Mouse (Mus musculus) cerebellum, adult 2 months (tissue): Measurements from ENCODE around the gene Rbks. TPM values are rescaled to one million over a fixed set of nuclear protein-coding genes. Genes with fewer than 3 reads are reported as not detected.
A peak's percentile ranks its signal among the peaks of the same experiment; 100 is the strongest.

Experiments
- DNase-seq, 2 experiments: peaks; one replicate each; pipeline ENCODE4 v3.0.0; 2021
- H3K27ac ChIP-seq: fragments of 200-500 bp; 2 replicates; pipeline ENCODE4 v1.5.1; 2012; ENCODE audit warnings: low read length, control low read depth, inconsistent platforms; ENCODE audit not compliant: insufficient read depth
- H3K27me3 ChIP-seq: fragments of 200-500 bp; 2 replicates; pipeline ENCODE4 v1.6.1; 2012; ENCODE audit warnings: inconsistent platforms, mild to moderate bottlenecking, low read length, moderate library complexity; ENCODE audit not compliant: control insufficient read depth, insufficient read depth
- H3K4me1 ChIP-seq: fragments of 200-500 bp; 2 replicates; pipeline ENCODE4 v1.6.1; 2011; ENCODE audit warnings: low read length; ENCODE audit not compliant: control insufficient read depth, insufficient read depth
- H3K4me3 ChIP-seq: fragments of 200-500 bp; replicated peaks from 2 replicates; pipeline ENCODE3; 2011; ENCODE audit warnings: mild to moderate bottlenecking, low read depth, low read length, control low read depth; ENCODE audit not compliant: insufficient read depth
- CTCF ChIP-seq: fragments of 200-500 bp; IDR thresholded peaks from 2 replicates; pipeline ENCODE4 v1.5.1; 2011; ENCODE audit warnings: low read depth, mild to moderate bottlenecking, control low read depth, low read length, moderate library complexity, borderline replicate concordance; ENCODE audit not compliant: insufficient read depth
- POLR2A ChIP-seq: fragments of 200-500 bp; IDR thresholded peaks from 2 replicates; pipeline ENCODE4 v1.6.1; 2011; ENCODE audit warnings: low read length, control low read depth, borderline replicate concordance; ENCODE audit not compliant: insufficient read depth
- WGBS: fragments of 180-500 bp; shearing (Covaris S2); methylation state at CpG from one replicate; pipeline ENCODE4 v1.1.7; 2018; 5-methylcytosine and 5-hydroxymethylcytosine counted together
- polyA plus RNA-seq: library from polyadenylated mRNA; depleted of rRNA; stranded (reverse); fragments of >200 nt; gene quantifications from 2 replicates; pipeline ENCODE4 v1.2.3, GENCODE M21; 2012

The Rbks gene
- polyA plus RNA-seq, 1 experiment: 4.4 TPM

DNA sequence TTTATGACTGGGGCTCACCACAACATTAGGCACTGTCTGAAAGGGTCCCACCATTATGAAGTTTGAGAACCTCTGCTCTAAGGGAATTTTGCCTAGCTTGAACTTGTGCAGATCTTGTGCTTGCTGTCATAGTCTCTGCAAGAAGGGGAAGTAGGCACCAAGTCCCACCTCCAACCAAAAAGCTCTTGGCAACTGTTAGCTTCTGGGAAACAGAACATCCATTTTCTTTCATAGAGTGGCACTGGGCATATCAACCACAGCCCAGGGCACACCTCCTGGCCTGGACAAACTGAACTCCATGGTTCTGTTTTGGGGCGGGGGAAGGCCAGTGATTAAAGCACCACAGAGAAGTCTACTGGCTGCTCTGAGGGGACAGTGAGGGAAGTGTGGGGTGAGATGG lies 86.2 kb downstream of the Rbks start:
- no peaks in the 10 kb centered on the region for H3K27me3 ChIP-seq
- H3K27ac ChIP-seq: no peak overlapping the region
- H3K4me3 ChIP-seq: no peak overlapping the region
- TF ChIP-seq CTCF: no peak
- TF ChIP-seq POLR2A: no peak
- no peaks in the 10 kb centered on the region for H3K4me1 ChIP-seq
- DNase-seq: no peak
- WGBS: 94% methylated on average over 1 of the region's 1 CpGs

DNA sequence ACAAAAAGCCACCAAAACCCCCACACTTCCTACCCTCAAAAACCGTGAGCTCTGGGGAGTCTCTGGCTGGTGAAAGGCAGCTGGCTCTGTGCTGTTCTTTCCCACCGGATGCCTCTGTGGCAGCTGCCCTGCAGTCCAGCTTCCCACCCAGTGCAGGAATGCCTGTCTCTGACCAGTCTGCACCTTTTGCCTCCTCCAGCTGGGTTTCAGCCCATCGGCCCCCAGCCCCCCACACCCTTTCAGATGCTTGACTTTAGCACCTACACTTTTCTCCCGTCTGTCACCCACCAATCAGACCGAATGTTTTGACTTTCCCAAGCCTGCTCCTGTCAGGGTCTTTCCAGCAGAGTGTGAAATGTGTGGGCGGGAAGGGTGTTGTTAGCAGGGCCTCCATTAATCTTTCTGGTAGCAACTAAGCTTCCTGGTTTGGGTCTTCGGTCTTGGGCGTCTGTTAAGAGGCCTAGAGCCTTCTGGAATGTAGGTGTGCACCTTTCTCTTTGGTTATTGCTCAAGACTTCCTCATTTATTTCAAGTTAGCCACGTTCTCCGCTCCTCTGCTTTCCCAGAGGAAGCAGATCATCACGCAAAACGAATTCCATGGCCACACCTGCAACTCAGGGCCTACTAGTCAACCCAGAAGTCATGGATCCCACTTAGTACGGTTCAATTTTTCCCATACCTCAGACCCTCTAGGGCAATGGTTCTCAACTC lies 86.9 kb downstream of the Rbks start:
- Histone ChIP-seq H3K27ac (no peak overlapping the region), H3K4me3 (no peak overlapping the region), H3K4me1 (no peaks in the 10 kb centered on the region), H3K27me3 (no peaks in the 10 kb centered on the region)
- DNase-seq: no peak
- TF ChIP-seq POLR2A (no peak), CTCF (no peak)
- 85% methylated on average over 13 of the region's 13 CpGs for WGBS

DNA sequence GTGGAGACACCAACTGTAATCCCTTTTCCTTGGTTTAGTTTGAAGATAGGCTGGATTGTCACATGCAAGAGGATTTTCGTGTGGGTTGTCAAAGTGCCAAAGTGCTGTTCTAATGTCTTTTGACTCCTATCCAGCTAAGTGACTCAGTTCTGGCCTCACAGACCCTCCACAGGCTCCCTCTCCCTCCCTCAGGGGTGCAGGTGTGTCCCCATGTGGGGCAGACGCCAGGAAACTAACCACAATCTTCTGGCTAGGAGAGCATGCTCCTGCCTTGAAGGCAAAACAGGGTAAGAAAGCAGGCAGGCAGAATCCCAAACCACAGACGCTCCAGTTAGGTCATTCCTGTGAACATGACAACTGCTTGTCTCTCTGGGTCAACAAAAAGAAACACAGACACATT lies 91.3 kb downstream of the Rbks start:
- peak in 1 of 2 experiments; percentile 10 for DNase-seq
- no peak overlapping the region for H3K27ac ChIP-seq
- H3K4me1 ChIP-seq: no peaks in the 10 kb centered on the region
- TF ChIP-seq POLR2A (no peak), CTCF (no peak)
- no peak overlapping the region for H3K4me3 ChIP-seq
- WGBS: 29% methylated on average over 3 of the region's 3 CpGs
- H3K27me3 ChIP-seq: no peaks in the 10 kb centered on the region

DNA sequence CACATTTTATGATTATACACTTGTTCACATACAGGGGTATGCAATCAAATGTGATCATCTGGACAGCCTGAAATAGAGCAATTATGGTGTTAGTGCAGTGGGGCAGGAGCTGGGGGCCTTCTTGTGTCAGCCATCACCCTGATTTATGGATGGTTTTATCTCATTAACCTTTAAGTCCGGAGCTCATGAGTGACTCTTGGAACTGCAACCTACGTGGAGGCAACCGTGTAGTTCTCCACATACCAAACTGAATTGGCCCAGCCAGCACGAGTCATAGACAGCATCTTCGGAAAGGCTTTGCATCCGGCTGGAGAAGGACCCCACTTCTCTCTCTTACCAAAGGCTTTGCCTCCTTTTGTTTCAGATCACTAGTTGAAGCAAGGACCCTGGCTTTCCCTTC lies 93.7 kb downstream of the Rbks start:
- Histone ChIP-seq H3K4me1 (no peaks in the 10 kb centered on the region), H3K27me3 (no peaks in the 10 kb centered on the region), H3K27ac (no peak overlapping the region), H3K4me3 (no peak overlapping the region)
- 92% methylated on average over 6 of the region's 6 CpGs for WGBS
- TF ChIP-seq POLR2A (no peak), CTCF (no peak)
- DNase-seq: no peak

DNA sequence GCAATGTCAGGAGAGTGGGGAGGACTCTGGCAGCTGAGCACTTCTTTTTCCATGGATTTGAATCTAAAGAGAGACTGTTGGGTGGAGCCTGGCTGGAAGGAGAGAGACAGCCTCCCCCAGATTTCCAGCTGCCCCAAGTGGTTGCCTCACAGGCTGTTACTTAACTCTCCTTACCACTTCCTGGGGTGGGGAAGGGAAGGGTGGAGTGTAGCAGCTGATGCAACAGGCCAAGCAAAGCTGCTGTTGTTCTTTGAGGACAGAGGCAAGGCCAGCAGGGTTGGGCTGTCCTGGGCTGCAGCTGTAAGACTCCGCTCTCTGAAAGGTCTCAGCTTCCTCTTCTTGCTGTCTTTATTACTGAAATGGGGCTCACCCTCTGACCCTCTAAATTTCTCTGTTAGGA lies 95.0 kb downstream of the Rbks start:
- Histone ChIP-seq H3K27me3 (no peaks in the 10 kb centered on the region), H3K4me1 (no peaks in the 10 kb centered on the region), H3K4me3 (no peak overlapping the region), H3K27ac (no peak overlapping the region)
- 96% methylated on average over 1 of the region's 1 CpGs for WGBS
- TF ChIP-seq POLR2A (no peak), CTCF (no peak)
- DNase-seq: no peak

DNA sequence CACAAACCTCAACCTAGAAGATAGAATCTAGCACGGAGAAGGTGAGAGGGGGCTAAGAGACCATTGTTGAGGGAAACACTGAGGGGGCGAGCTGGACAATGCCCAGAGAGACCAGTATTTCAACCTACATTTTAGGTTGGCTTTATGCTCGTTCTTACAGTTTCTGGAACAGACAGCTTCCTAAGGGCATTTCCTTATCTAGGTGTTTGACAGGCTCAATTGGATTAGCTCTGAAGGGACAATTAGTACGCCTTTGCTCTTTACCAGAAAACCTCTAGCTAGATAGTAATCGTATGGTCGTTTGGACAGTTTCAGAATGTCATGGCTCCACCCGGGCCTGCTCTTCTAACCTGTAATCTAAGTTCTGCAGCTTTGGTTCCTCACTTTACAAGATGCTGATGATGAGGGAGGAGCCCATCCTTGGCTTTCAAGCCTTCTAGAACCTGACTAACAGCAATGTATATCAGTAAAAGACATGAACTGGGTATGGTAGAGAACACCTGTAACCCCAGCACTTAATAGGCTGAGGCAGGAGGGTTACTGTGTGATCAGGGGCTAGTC lies 96.2 kb downstream of the Rbks start:
- WGBS: 89% methylated on average over 7 of the region's 7 CpGs

DNA sequence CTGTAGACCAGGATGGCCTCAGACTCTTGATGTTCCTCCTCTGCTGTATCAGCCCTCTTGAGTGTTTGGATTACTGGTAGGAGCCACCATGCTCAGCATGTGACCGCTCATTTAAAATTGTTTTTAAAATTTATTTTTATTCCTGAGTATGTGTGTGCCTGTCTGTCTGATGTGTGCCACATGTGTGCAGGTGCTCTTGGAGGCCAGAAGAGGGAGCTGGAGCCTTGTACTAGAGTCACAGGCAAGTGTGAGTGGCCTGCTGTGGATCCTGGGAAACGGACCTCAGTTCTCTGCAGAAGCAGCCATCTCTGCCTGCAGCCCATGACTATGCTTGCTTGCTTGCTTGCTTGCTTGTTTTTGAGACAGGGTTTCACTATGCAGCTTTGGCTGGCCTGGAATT lies 98.3 kb downstream of the Rbks start:
- H3K27ac ChIP-seq: no peak overlapping the region
- H3K27me3 ChIP-seq: no peaks in the 10 kb centered on the region
- H3K4me1 ChIP-seq: 0 out of 2 replicates have a peak, but pooled peaks cover 3% of the 10 kb centered on the region
- WGBS: 89% methylated on average over 2 of the region's 2 CpGs
- no peak for DNase-seq
- H3K4me3 ChIP-seq: no peak overlapping the region
- no peak for TF ChIP-seq POLR2A
- no peak for TF ChIP-seq CTCF

More for the DNA sequence above, 96.2 kb downstream of the Rbks start:
- TF ChIP-seq POLR2A: no peak
- no peak for TF ChIP-seq CTCF
- Histone ChIP-seq H3K27ac (no peak overlapping the region), H3K27me3 (no peaks in the 10 kb centered on the region), H3K4me1 (0 out of 2 replicates have a peak, but pooled peaks cover 3% of the 10 kb centered on the region), H3K4me3 (no peak overlapping the region)
- no peak for DNase-seq

DNA sequence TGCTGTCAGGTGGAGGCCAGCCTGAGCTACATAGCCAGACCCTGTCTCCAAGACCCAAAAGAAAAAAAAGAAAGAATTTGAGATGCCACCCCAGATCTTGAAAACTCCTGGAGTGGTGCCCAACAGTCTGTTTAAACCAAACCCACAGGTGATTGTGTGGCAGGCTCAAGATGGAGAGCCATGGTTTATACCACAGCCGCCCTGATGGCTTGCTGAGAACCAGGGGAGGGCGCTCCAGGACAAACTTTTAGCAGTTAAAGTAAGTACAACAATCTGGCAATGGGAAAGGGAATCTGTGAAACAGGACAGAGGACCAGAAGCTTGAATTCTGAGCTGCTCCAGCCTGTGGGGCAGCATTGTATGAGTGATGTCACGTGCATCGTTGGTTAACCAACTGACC lies 98.8 kb downstream of the Rbks start:
- no peaks in the 10 kb centered on the region for H3K27me3 ChIP-seq
- TF ChIP-seq POLR2A: no peak
- TF ChIP-seq CTCF: 0 out of 2 replicates have a peak, but pooled peaks have one; percentile 22
- no peak overlapping the region for H3K27ac ChIP-seq
- H3K4me3 ChIP-seq: no peak overlapping the region
- WGBS: 75% methylated on average over 4 of the region's 4 CpGs
- 0 out of 2 replicates have a peak, but pooled peaks cover 3% of the 10 kb centered on the region for H3K4me1 ChIP-seq
- peak in 1 of 2 experiments; percentile 18 for DNase-seq
